Mouse (Mus musculus): ENCODE data around the gene Otop3.

- TF ChIP-seq CTCF (IDR thresholded peaks at IDR 0.05; ENCODE audit: borderline replicate concordance, control insufficient read depth, extremely low read depth, insufficient read depth, low read length, poor library complexity) (no peak), POLR2A (IDR thresholded peaks at IDR 0.05; ENCODE audit: control insufficient read depth, extremely low read depth, insufficient read depth, low read length, poor library complexity) (no peak)
These were observed 38.6 kb upstream of the Otop3 start for GRCm38 (mm10) chr11:115295939-115296338.
